Comparison of ENCODE assay signal across 9 mouse cellular contexts in genomic region chr1:55665828-55666673, GRCm38 (mm10).
DNase-seq lines count a peak whose midpoint lies in the region; ATAC-seq lines count a peak whose summit lies in the region.
"Had no signal": no experiment of that assay in that cellular context is flagged by ENCODE, and none has a peak within 500 bp of the region (broad histone marks: within the 10 kb centered on the region; RNA-seq: fewer than 3 reads in every experiment).

No protein-coding gene starts in this region.

- no peaks in the 10 kb centered on the region for H3K27me3 ChIP-seq in intestine, embryonic 16.5 days (replicated peaks; ENCODE audit: control insufficient read depth, insufficient read depth, low read length)

- WGBS in intestine, embryonic 16.5 days = 45% methylated on average over 11 of the region's 11 CpGs

- no peaks in the 10 kb centered on the region for H3K36me3 ChIP-seq in intestine, embryonic 16.5 days (ENCODE audit: control insufficient read depth, insufficient read depth, low read length)

- no peaks in the 10 kb centered on the region for H3K9me3 ChIP-seq in intestine, embryonic 16.5 days (ENCODE audit: control insufficient read depth, low read length)

- H3K9ac ChIP-seq in intestine, embryonic 16.5 days (ENCODE audit: low read depth, low read length) = no peak overlapping the region

- no peak overlapping the region for H3K4me2 ChIP-seq in intestine, embryonic 16.5 days (ENCODE audit: low read depth, low read length)

- H3K4me3 ChIP-seq in intestine, embryonic 16.5 days (ENCODE audit: low read length) = no peak overlapping the region

- peak; percentile 83 for ATAC-seq in megakaryocyte, adult 5-6 weeks (ENCODE audit: poor library complexity, severe bottlenecking)
- no peak for ATAC-seq in intestine, embryonic 16.5 days

- no peak overlapping the region for H3K27ac ChIP-seq in intestine, embryonic 16.5 days (ENCODE audit: low read length)
- H3K27ac ChIP-seq: macrophage had no signal

- DNase-seq in gastrocnemius, postnatal 10 days = peak; percentile 27
- DNase-seq in gastrocnemius, adult 8-10 months (ENCODE audit: low spot score in 2 of 2) = no peak
- DNase-seq in cerebellum, adult 9-10 months = peak; percentile 50
- DNase-seq in gonadal fat pad, adult 2 months (ENCODE audit: low read depth) = peak; percentile 10
- peak; percentile 16 for DNase-seq in right cerebral cortex, postnatal 4 days
- DNase-seq in B cell, adult 2 months = no peak

- H3K4me1 ChIP-seq in intestine, embryonic 16.5 days (ENCODE audit: control insufficient read depth, insufficient read depth, low read length) = no peaks in the 10 kb centered on the region

Comparison
In these comparisons a context has a peak if more than half of its experiments do, and no peak if none do; other contexts are left out.
1. DNase-seq: peak in gastrocnemius, postnatal 10 days (single experiment), cerebellum, adult 9-10 months (single experiment), gonadal fat pad, adult 2 months (single experiment) and right cerebral cortex, postnatal 4 days (single experiment); none in gastrocnemius, adult 8-10 months (0 of 2) and B cell, adult 2 months (0 of 2).